Mouse (Mus musculus) mature B cell (primary cell): ENCODE results near the gene Tceanc2.

Source experiments
- in situ Hi-C: fragments of 300-500 bp; cut with MboI; formaldehyde crosslinking; loops from 2 replicates; pipeline ENCODE4 v1.14.3; 2019

Gene Tceanc2

DNA sequence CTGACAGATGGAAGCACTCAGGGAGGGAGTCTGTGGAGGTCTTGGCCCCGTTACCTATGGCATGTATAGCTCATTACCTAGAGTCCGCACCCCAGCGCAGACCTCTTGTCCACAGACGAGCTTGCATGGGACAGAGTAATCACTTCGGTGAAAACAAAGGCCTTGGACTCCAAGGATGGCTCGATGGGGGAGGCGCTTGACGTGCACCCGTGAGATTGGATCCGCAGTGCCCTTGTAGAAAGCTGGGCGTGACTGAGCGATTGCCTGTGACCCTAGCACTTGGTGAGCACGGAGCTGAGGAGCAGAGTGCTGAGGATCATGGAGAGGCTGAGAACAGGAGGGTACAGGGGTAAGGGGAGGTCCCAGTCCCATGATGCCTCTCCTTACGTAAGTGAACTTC is 87.2 kb downstream of the Tceanc2 start:
- in situ Hi-C loops = no loop called here

DNA sequence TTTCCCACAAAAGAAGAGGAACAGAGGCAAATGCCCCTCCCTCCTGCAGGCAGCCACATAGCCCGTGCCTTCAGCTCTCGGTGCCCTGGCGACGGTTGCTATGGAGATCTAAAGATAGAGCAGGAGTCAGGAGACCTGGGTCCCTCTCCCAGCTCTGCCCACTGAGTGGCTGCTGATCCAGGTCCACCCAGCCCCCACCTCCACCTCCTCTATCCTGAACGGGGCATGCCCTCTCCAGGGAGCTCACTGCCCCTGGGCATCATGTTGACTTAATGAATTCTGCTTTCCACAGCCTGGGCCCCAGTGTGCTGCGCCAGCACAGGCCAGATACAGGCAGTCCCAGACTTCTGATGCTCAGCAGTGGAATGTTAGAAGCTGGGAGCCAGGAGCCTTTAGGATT is 94.1 kb downstream of the Tceanc2 start:
- in situ Hi-C loops = no loop called here

DNA sequence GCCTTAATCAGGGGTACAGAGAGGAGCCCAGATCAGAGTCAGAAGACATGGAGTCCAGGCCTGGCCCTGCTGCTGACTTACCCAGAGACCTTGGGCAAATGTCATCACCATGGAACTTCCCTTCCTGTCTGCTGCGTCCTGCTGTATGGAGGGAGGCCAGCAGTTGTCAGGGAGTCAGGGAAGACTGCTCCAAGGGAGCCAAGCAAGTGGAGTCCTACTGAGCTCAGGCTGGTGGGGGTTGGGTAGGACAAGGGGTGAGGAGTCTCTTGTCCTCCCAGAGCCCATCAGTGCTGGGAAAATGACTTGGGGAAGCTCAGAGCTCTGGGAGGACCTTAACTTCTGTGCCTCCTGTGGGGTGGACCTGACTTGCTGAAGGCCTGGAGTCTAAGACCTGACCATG is 94.6 kb downstream of the Tceanc2 start:
- in situ Hi-C loops = no loop called here
